Mouse (Mus musculus): ENCODE measurements around the gene Rrp15. TPM values are rescaled to one million over a fixed set of nuclear protein-coding genes. Genes with fewer than 3 reads are reported as not detected.

Gene Rrp15
- total RNA-seq, 2 experiments from 2014 or later = 17.5 to 19.5 TPM

- no peak for DNase-seq (ENCODE audit: low spot score in 2 of 2)
Measured at GRCm38 (mm10) chr1:186676199-186676598, 73.0 kb downstream of the Rrp15 start.

GRCm38 (mm10) chr1:186675263-186675662, 73.9 kb downstream of the Rrp15 start:
- DNase-seq (ENCODE audit: low spot score in 2 of 2) = no peak

- DNase-seq (ENCODE audit: low spot score in 2 of 2) = no peak
Measured at GRCm38 (mm10) chr1:186674621-186675020, 74.5 kb downstream of the Rrp15 start.

- DNase-seq (ENCODE audit: low spot score in 2 of 2) = no peak
Measured at GRCm38 (mm10) chr1:186673166-186673565, 76.0 kb downstream of the Rrp15 start.

Other genes with a start within 250 kb of the Rrp15 start
- 10 to 100 TPM; 33.6 to 37.4 TPM for gene Tgfb2, start 43.4 kb downstream of the Rrp15 start, total RNA-seq (2021)
- gene D1Pas1, start 218.1 kb upstream of the Rrp15 start, total RNA-seq (2021) = under 1 TPM; 0.13 to 0.14 TPM

All from layer of hippocampus, postnatal 10 days (tissue).